In the genomic region with DNA sequence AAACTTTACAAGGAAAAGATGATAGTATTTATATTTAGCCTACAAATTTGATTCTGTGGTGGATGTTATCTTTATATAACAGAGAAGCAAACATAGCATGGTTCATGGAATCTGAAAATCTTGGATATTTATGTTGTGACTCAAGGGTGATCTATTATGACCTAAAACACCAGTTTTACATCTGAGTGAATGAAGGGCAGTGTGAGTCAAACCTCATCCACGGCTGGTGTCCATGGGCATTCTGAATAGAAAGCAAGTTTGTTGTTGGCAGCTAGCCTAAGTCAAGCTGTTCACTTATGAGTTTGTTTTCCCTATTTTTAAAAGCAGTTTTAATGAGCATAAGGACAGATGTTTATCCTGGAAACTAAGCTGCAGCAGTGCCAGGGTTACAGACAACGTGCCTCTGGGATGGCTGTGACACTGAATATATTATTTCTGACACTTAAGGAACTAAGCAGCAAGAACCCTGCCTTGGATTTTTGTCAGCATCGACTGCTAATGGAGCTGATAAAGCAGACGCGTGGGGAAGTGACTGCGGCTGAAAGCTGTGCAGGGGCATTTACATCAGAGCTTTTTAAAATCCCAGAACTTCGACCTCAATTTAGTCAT, we compare ENCODE assay signal across 15 mouse cellular contexts.
A peak's percentile ranks its signal among the peaks of the same experiment; 100 is the strongest.
DNase-seq lines count a peak whose midpoint lies in the region; ATAC-seq and TF ChIP-seq lines count a peak whose summit lies in the region.
"Had no signal": no experiment of that assay in that cellular context is flagged by ENCODE, and none has a peak within 500 bp of the region (broad histone marks: within the 10 kb centered on the region; RNA-seq: fewer than 3 reads in every experiment).

No protein-coding gene starts in this region.

- H3K36me3 ChIP-seq in embryonic facial prominence, embryonic 14.5 days (ENCODE audit: control insufficient read depth, insufficient read depth, low read length): no peaks in the 10 kb centered on the region
- H3K36me3 ChIP-seq in embryonic facial prominence, embryonic 10.5 days (replicated peaks): no peaks in the 10 kb centered on the region
- H3K36me3 ChIP-seq in kidney, embryonic 14.5 days (ENCODE audit: control insufficient read depth, insufficient read depth, low read length): no peaks in the 10 kb centered on the region
- H3K36me3 ChIP-seq in midbrain, postnatal 0 days (ENCODE audit: insufficient read depth, low read length): no peaks in the 10 kb centered on the region

- H3K27me3 ChIP-seq in embryonic facial prominence, embryonic 14.5 days (replicated peaks; ENCODE audit: control insufficient read depth, insufficient read depth, low read length): no peaks in the 10 kb centered on the region
- H3K27me3 ChIP-seq in embryonic facial prominence, embryonic 10.5 days (replicated peaks; ENCODE audit: low read depth, poor library complexity, severe bottlenecking): no peaks in the 10 kb centered on the region
- H3K27me3 ChIP-seq in kidney, embryonic 14.5 days (ENCODE audit: control insufficient read depth, insufficient read depth, low read length): no peaks in the 10 kb centered on the region
- H3K27me3 ChIP-seq in midbrain, postnatal 0 days (ENCODE audit: insufficient read depth, low read length): no peaks in the 10 kb centered on the region

- no peak for TF ChIP-seq CTCF in midbrain, postnatal 0 days (IDR thresholded peaks at IDR 0.05)

- no peak for ATAC-seq in embryonic facial prominence, embryonic 14.5 days (ENCODE audit: low read depth)
- no peak for ATAC-seq in kidney, embryonic 14.5 days (ENCODE audit: low FRiP score, low TSS enrichment)
- no peak for ATAC-seq in midbrain, postnatal 0 days (ENCODE audit: low FRiP score)

- 60% methylated on average over 7 of the region's 7 CpGs for WGBS in embryonic facial prominence, embryonic 14.5 days
- 75% methylated on average over 7 of the region's 7 CpGs for WGBS in embryonic facial prominence, embryonic 10.5 days
- 58% methylated on average over 7 of the region's 7 CpGs for WGBS in kidney, embryonic 14.5 days
- WGBS in midbrain, postnatal 0 days: 25% methylated on average over 7 of the region's 7 CpGs

- peak; percentile 11 for DNase-seq in embryonic facial prominence, embryonic 14.5 days (ENCODE audit: low spot score)
- no peak for DNase-seq in embryonic facial prominence, embryonic 10.5 days (ENCODE audit: low spot score)
- peak; percentile 5 for DNase-seq in kidney, postnatal 10 days
- DNase-seq in ovary, postnatal 14 days (ENCODE audit: low spot score): peak; percentile 4
- no peak for DNase-seq in ovary, postnatal 10 days (ENCODE audit: low spot score)
- peak; percentile 33 for DNase-seq in midbrain, postnatal 0 days (ENCODE audit: low spot score)
- no peak for DNase-seq in testis, postnatal 10 days (ENCODE audit: low spot score)
- DNase-seq: B cell, adult 2 months; cerebellum, adult 9-10 months; heart, postnatal 36 days; kidney, adult 2 months; lung, adult 18-20 months; right cerebral cortex, postnatal 25 days; thymus, adult 2 months had no signal

- no peak overlapping the region for H3K4me3 ChIP-seq in embryonic facial prominence, embryonic 14.5 days (ENCODE audit: low read depth, low read length)
- no peak overlapping the region for H3K4me3 ChIP-seq in embryonic facial prominence, embryonic 10.5 days
- H3K4me3 ChIP-seq in kidney, embryonic 14.5 days (ENCODE audit: low read length): no peak overlapping the region
- H3K4me3 ChIP-seq in midbrain, postnatal 0 days (ENCODE audit: low read depth, low read length): no peak overlapping the region

- H3K9ac ChIP-seq in embryonic facial prominence, embryonic 14.5 days (ENCODE audit: low read depth, low read length): no peak overlapping the region
- no peak overlapping the region for H3K9ac ChIP-seq in kidney, embryonic 14.5 days (ENCODE audit: low read depth, low read length)
- H3K9ac ChIP-seq in midbrain, postnatal 0 days (replicated peaks; ENCODE audit: low read length, poor library complexity, severe bottlenecking): no peak overlapping the region

- H3K4me2 ChIP-seq in embryonic facial prominence, embryonic 14.5 days (ENCODE audit: low read depth, low read length): no peak overlapping the region
- no peak overlapping the region for H3K4me2 ChIP-seq in kidney, embryonic 14.5 days (replicated peaks; ENCODE audit: low read depth, low read length)
- no peak overlapping the region for H3K4me2 ChIP-seq in midbrain, postnatal 0 days (ENCODE audit: low read depth, low read length, poor library complexity, severe bottlenecking)

- H3K9me3 ChIP-seq in embryonic facial prominence, embryonic 14.5 days (ENCODE audit: control insufficient read depth, low read length): no peaks in the 10 kb centered on the region
- H3K9me3 ChIP-seq in embryonic facial prominence, embryonic 10.5 days: no peaks in the 10 kb centered on the region
- no peaks in the 10 kb centered on the region for H3K9me3 ChIP-seq in kidney, embryonic 14.5 days (ENCODE audit: control insufficient read depth, low read length)
- H3K9me3 ChIP-seq in midbrain, postnatal 0 days (ENCODE audit: low read length): no peaks in the 10 kb centered on the region

- no peak overlapping the region for H3K27ac ChIP-seq in embryonic facial prominence, embryonic 14.5 days (replicated peaks; ENCODE audit: low read depth, low read length)
- H3K27ac ChIP-seq in embryonic facial prominence, embryonic 10.5 days (replicated peaks): no peak overlapping the region
- no peak overlapping the region for H3K27ac ChIP-seq in kidney, embryonic 14.5 days (ENCODE audit: low read depth, low read length)
- no peak overlapping the region for H3K27ac ChIP-seq in midbrain, postnatal 0 days (ENCODE audit: low read depth, low read length)

- no peaks in the 10 kb centered on the region for H3K4me1 ChIP-seq in embryonic facial prominence, embryonic 14.5 days (ENCODE audit: control insufficient read depth, insufficient read depth, low read length)
- no peaks in the 10 kb centered on the region for H3K4me1 ChIP-seq in embryonic facial prominence, embryonic 10.5 days
- no peaks in the 10 kb centered on the region for H3K4me1 ChIP-seq in kidney, embryonic 14.5 days (ENCODE audit: control insufficient read depth, insufficient read depth, low read length)
- no peaks in the 10 kb centered on the region for H3K4me1 ChIP-seq in midbrain, postnatal 0 days (ENCODE audit: insufficient read depth, low read length)

Comparison
In these comparisons a context has a peak if more than half of its experiments do, and no peak if none do; other contexts are left out.
1. DNase-seq: peak in embryonic facial prominence, embryonic 14.5 days (single experiment), kidney, postnatal 10 days (single experiment), ovary, postnatal 14 days (single experiment) and midbrain, postnatal 0 days (single experiment); none in embryonic facial prominence, embryonic 10.5 days (single experiment), ovary, postnatal 10 days (single experiment) and testis, postnatal 10 days (single experiment).